Comparison of ENCODE assay signal across 12 mouse cellular contexts in the genomic region with DNA sequence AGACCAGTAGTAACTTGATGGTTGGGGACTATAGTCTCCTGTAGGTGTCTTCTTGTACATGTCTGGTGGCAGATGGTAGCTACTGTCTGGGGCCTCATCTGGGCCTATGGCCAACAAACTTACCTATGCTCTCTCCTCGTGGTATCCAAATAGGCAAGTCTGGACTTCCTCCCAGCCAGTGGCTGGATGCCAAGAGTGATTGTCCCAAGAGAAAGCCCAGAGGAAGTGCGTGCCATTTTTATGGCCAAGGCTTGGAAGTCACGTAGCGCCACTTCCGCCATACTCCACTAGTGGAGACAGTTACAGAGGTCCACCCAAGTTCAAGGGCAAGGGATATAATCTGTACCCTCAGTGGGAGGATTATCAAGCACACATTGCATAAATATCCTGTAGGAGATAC. TPM values are rescaled to one million over a fixed set of nuclear protein-coding genes. Genes with fewer than 3 reads are reported as not detected.
DNase-seq lines count a peak whose midpoint lies in the region; ATAC-seq lines count a peak whose summit lies in the region.
"Had no signal": no experiment of that assay in that cellular context is flagged by ENCODE, and none has a peak within 500 bp of the region (broad histone marks: within the 10 kb centered on the region; RNA-seq: fewer than 3 reads in every experiment).

No protein-coding gene starts in this region.

- 72% methylated on average over 5 of the region's 5 CpGs for WGBS in liver, embryonic 12.5 days (ENCODE audit: insufficient replicate concordance)

- peaks cover 9% of the 10 kb centered on the region for H3K4me1 ChIP-seq in liver, embryonic 12.5 days
- H3K4me1 ChIP-seq: midbrain, embryonic 13.5 days had no signal

- no peaks in the 10 kb centered on the region for H3K9me3 ChIP-seq in liver, embryonic 12.5 days (replicated peaks)
- H3K9me3 ChIP-seq: liver, embryonic 13.5 days; midbrain, embryonic 13.5 days had no signal

- H3K27me3 ChIP-seq in liver, embryonic 12.5 days (replicated peaks): peaks cover 27% of the 10 kb centered on the region
- H3K27me3 ChIP-seq: liver, embryonic 13.5 days; midbrain, embryonic 13.5 days had no signal

- H3K9ac ChIP-seq in liver, embryonic 12.5 days: no peak overlapping the region
- H3K9ac ChIP-seq: liver, embryonic 13.5 days; midbrain, embryonic 13.5 days had no signal

- H3K27ac ChIP-seq in liver, embryonic 12.5 days: no peak overlapping the region
- H3K27ac ChIP-seq: liver, embryonic 13.5 days; midbrain, embryonic 13.5 days had no signal

- H3K4me2 ChIP-seq in liver, embryonic 12.5 days: no peak overlapping the region
- H3K4me2 ChIP-seq: liver, embryonic 13.5 days; midbrain, embryonic 13.5 days had no signal

- DNase-seq in adrenal gland, adult (ENCODE audit: inconsistent age in 2 of 2, low spot score in 1 of 2): peak; percentile 62 to 73
- no peak for DNase-seq in adrenal gland, postnatal 4 days (ENCODE audit: low spot score in 2 of 2)
- DNase-seq in liver: peak; percentile 19
- peak; percentile 73 for DNase-seq in kidney, adult 9 months
- DNase-seq in lung, postnatal 25 days (ENCODE audit: low spot score): peak; percentile 46
- DNase-seq in natural killer cell, adult 2 months (ENCODE audit: low spot score in 2 of 2): no peak
- DNase-seq in T-cell, adult 2 months (ENCODE audit: low spot score): no peak
- DNase-seq: gastrocnemius, postnatal 10 days; layer of hippocampus, adult 9-11 months; liver, embryonic 13.5 days had no signal

- H3K36me3 ChIP-seq in liver, embryonic 12.5 days: no peaks in the 10 kb centered on the region
- H3K36me3 ChIP-seq: liver, embryonic 13.5 days; midbrain, embryonic 13.5 days had no signal

- no peak for ATAC-seq in liver, embryonic 12.5 days
- ATAC-seq: midbrain, embryonic 13.5 days had no signal

- H3K4me3 ChIP-seq in liver, embryonic 12.5 days: no peak overlapping the region
- H3K4me3 ChIP-seq: liver, embryonic 13.5 days; midbrain, embryonic 13.5 days had no signal

RNA-seq across cellular contexts. Expression of gene Nr2c2, which starts 49.9 kb away (rescaled TPM):
- 10 to 100 TPM; 60.3 to 62.9 TPM for total RNA-seq in adrenal gland, postnatal 4 days (2021)
- 11.7 and 11.8 TPM in 2 replicates for polyA plus RNA-seq in liver, embryonic 12.5 days (2016; fragmentation: Nextera tagmentation; extraction: Ambion mirVana)

Comparison
In these comparisons a context has a peak if more than half of its experiments do, and no peak if none do; other contexts are left out.
1. DNase-seq: peak in adrenal gland, adult (2 of 2), liver (single experiment), kidney, adult 9 months (single experiment) and lung, postnatal 25 days (single experiment); none in adrenal gland, postnatal 4 days (0 of 2), natural killer cell, adult 2 months (0 of 2) and T-cell, adult 2 months (single experiment).